Mouse (Mus musculus): ENCODE data around the gene 9230102O04Rik. TPM values are rescaled to one million over a fixed set of nuclear protein-coding genes. Genes with fewer than 3 reads are reported as not detected.
A peak's percentile ranks its signal among the peaks of the same experiment; 100 is the strongest.

9230102O04Rik gene
- total RNA-seq, 4 experiments from 2014 or later: not detected

DNA sequence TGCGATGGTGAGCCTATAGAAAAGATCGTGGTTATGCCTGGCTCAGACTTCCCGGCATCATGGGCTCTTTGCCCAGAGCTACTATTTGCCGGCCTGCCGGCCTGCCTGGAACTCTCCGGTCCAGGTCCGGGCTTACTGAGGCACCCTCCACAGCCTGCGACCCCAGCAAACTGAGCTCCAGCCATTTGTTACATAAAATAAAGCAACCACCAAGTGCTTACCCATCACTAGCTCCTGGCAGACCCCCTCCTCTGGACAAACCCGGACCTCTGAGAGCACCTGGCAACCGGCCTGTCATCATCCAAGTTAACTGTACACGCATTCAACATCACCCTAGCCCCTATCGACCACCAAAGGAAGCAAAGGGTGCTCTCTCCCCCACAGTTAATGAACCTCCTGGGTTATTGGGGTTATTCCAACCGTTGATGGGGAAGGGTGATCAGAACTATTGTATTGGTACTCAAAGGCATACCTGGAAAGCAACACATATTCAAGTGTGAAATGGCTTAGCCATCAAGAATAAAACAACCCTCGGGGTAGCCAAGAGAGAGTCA lies 4.0 kb downstream of the 9230102O04Rik start:
- DNase-seq: no peak

- DNase-seq: no peak
Measured at GRCm38 (mm10) chr2:9884533-9885216, 4.7 kb downstream of the 9230102O04Rik start.

DNA sequence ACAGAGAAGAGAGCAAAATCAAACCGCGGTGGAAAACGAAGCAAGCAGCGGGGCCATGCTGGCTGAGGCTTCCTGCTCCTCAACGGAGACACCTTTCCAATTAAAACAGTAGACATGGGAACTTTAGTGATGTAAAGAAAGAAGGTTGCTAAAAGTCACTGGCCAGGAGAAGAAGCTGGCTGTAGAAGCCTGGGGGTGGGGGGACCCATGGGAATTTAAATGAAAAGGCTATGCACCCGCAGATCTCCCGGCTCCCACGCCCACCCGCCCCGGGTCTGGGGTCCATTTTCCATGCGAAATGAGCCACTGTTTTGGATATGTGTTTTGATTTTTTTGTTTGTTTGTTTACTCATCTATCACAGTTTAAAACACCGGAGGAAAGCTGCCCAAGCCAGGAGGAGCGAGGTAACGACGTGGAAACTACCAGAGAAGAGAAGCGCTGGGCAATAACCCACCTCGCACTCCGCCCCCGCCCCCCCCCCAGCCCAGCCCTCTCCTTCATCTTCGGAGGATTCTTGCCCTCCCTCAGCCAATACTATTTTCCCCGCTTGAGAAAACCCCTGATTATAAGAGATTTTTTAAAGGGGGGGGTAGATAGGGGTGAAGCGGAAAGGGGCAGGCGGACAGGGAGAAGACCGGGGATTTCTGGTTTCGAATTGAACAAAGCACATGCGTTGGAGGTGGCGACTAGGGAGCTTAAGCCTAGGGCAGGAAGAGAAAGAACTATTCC lies 5.4 kb downstream of the 9230102O04Rik start:
- no peak for DNase-seq

DNA sequence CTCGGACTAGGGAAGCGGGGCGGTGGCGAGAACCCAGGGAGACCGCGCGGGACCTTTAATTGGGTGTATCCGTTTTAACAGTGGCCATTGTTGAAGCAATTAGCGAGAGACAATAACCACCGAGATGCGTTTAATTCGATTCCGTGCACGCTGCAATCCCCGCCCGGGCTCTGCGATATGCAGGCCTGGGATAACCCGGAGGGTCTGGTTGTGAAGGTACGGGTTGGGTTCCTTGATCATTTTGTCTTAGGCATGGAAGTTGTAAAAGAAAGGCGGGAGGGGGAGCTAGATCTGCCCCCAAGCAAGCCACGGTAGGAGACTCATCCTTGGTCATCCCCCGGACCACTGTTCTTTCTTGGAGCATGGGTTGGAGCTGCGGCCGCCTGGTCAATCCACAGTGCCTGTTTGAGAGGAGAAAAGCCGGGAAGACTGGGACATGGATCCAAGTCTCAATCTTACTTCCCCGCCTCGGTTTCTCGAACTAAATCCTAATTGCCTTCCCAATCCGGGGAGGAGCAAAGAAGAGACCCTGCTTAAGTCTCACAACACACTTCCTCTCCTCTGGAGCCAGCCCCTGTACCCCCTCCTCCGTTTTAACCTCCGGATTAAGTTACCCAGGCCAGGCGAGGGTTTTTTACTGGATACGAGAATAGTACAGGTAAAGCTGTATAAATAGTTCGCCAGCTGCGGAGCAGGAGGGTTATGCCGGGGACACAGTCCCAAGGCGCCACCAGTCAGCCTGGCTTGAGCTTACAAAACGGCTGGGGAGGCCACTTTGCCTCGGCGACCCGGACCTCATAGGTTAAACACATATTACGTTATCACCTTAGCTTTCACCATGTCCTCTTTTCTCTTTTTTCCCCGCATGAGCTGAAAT lies 6.2 kb downstream of the 9230102O04Rik start:
- no peak for DNase-seq

DNA sequence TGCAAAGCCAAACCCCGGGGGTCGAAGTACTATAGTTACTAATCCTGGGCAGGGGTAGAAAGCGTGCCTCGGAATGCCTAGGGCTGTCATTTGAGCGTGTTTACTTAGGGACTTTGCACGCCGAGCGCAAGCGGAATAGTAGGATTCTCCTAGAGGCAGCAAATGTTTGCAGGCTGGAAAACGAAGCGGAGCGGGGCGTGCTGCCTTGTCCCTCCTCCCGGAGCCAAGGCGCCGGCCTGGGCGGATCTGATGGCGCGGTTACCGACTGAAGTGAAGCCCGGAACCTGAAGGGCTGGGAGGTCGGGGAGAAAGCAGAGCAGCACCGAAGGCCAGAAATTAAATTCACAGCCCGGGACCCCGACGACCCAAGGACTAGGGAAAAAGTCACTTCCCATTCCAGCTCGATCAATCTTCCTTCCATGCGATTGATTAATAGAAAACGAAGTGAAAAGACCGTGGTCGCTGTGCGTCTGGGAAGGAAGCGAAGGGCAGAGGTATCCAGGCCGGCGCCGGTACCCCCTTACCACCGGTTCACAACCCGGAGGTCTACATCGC lies 6.9 kb downstream of the 9230102O04Rik start:
- DNase-seq: no peak

GRCm38 (mm10) chr2:9881611-9882023 lies 7.7 kb downstream of the 9230102O04Rik start:
- no peak for DNase-seq

- no peak for DNase-seq
Measured at GRCm38 (mm10) chr2:9881051-9881591, 8.2 kb downstream of the 9230102O04Rik start, which contains the start of gene 4930412O13Rik. TSS of gene 4930412O13Rik (plus strand) at chr2:9881252.

DNA sequence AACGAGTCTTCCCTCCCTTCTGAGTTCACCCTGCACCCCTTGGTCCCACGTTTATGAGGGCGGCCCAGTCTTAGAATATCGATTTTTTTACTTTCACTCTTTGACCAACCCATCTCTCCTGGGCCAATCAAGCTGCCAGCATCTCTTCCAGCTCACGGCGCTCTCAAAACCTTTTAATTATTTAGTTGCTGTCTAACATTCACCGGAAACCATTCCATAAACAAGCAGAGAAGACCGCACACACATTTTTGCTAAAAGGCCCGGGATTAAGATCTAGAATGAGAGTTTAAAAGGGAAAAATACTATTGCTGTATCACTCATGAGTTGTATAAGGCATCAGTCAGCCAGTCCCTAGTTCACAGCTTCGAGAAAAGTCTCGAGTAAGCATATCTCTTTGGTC lies 9.1 kb downstream of the 9230102O04Rik start:
- no peak for DNase-seq

GRCm38 (mm10) chr2:9879493-9879892 lies 9.8 kb downstream of the 9230102O04Rik start:
- DNase-seq: peak; percentile 90

DNA sequence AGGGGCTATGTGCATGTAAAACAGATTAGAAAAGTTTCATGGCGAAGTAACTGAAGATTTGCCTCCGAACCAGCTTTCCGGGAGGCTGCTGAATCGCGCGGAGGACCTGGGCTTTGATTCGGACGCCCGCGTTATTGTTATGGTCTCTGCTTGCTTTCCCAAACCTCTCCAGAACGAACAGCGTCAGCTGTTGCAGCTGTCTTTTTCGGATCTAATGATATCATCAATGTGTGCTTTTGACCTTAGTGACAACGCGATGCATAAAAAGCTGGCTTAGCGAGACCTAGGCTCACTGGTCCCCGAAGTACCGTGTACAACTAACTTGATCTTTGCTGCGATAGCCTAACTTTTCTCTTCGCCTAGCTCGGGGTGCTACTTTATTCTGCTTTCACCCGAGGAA lies 10.2 kb downstream of the 9230102O04Rik start:
- no peak for DNase-seq

- DNase-seq: no peak
Measured at GRCm38 (mm10) chr2:9878564-9879081, 10.7 kb downstream of the 9230102O04Rik start.

DNA sequence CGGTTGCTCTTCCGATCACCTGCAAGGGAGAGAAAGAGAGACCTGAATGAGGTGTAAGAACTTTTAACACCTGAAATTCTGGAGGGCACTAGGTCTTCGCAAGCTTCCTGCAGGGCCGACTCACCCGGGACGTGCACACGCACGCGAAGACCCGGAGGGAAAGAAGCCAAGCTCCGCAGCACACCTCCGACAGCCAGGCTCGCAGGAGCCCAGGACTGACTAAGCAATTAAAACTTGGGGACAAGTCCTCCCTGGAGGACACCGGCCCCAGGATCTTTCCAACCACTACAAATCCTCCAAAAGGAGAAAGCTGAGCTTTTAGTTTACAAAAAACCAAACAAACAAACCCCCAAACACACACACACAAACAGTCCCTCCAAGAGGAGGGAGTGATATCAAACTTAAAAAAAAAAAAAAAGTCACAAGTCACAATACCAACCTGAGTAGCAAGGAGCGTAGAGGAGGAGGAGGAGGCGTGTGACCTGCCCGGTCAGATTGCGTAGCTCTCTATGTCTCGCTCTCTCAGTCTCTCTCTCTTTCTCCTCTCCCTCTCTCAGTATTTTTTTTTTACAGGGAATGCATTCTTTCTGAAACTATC lies 11.3 kb downstream of the 9230102O04Rik start:
- no peak for DNase-seq

DNA sequence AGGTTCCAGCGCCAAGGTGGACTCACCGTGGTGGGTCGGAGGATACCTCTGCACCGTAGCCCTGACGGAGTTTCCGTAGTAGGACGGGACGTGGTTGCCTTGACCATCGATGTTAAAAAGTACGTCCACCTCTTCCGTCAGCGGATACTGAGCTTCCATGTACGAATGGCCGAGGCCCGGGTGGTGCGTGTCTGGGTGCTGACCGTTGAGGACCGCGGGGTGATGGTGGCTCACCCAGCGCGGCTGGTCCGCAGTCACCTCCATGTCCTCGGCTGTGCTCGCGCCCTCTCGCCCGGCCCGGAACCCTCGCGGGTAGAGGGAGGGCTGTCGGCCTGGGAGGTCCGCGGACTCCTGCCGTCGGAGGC lies 12.0 kb downstream of the 9230102O04Rik start:
- DNase-seq: no peak

GRCm38 (mm10) chr2:9876621-9877325 lies 12.6 kb downstream of the 9230102O04Rik start:
- no peak for DNase-seq

GRCm38 (mm10) chr2:9875676-9876357 lies 13.5 kb downstream of the 9230102O04Rik start:
- no peak for DNase-seq

DNA sequence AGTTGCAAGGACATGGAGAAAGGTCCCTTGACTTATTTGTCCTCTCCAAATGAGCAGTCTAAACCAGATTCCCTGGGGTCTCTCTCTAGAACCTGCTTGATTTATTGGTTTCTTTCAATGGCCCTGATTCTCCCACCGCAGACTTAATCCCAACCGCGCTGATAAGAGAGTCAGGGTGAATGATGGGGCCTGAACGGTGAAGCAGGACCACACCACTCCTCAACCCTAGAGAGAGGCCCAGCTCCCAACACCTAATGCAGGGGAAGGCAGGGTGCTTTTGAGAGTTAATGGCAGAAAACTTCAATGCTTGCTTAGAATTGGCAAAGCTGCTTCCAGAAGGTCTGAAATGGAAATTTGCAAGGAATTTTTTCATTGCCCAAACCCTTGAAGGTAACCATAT lies 14.1 kb downstream of the 9230102O04Rik start:
- no peak for DNase-seq

DNA sequence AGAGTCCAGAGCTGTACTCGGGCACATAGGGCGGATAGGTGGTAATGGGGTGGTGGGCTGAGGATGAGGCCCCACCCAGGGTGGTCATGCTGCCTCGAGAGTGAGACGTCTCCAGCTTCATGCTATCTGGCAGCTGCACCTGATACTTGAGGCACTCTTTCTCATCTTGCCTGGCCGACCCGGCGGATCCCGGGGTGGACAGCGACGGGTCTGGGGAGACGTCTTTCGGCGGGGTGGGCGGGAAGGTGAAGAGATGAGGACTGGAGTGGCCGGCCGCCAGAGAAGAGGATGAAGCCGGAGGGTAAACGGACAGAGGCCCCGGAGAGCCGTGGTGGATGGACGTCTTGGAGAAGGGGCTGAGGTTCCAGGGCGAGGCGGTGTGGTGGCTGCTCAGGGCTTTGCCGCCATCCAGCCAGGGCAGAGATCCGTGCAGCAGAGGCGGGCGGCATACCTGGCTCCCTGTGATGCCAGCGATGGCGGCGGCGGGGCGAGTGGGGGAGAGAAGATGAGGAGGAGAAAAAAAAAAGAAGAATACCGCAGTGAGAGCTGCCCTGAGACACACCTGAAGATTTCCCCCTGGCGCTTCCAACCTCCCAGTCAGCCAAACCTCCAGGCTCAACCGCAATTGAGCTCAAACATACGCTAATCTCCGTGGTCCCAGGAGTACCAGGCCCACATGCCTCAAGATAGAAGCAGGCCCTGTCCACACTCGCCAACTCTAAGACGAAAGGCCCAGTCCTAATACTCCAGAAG lies 14.7 kb downstream of the 9230102O04Rik start:
- DNase-seq: no peak

DNA sequence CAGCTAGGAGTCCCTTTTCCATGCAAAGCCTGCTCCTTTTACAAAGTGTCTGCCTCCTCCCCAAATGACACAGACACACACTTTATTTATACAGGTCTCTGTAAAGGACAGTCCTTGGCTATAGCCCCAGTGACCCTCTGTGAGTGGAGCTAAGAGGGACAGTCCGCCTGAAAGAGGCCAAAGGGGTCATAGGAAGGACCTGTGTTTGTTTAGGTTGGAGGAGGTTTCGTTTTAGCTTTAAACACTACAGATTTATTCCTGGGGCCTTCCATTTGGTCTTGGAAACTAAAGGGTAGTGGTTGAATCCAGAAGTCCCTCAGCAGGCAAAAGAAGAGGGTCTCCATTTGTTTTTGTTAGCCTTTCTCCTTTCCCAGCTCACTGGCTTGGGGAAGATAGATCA lies 15.6 kb downstream of the 9230102O04Rik start:
- DNase-seq: no peak

DNA sequence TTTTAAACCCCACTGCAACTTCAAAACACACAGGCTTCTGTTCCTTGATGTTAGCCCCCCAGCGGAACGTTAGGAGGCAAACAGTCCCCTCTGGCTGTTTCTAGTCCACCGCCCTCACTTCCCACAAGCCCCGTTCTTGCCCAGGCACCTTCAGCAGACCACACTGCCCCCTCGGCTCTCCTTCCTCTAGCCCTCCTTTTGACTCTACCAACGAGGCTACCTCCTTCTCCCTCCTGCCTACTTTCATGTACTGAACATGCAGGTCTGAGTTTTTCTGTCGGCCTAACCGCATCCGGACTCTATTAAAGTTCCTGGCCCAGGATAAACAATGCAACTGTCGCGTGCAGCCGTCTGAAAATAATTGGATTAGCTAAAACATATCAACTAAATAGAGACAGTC lies 16.7 kb downstream of the 9230102O04Rik start:
- no peak for DNase-seq

Data from adrenal gland, adult 8-10 months (tissue).